Mouse (Mus musculus): ENCODE measurements around the gene Extl1.

The Extl1 gene

DNA sequence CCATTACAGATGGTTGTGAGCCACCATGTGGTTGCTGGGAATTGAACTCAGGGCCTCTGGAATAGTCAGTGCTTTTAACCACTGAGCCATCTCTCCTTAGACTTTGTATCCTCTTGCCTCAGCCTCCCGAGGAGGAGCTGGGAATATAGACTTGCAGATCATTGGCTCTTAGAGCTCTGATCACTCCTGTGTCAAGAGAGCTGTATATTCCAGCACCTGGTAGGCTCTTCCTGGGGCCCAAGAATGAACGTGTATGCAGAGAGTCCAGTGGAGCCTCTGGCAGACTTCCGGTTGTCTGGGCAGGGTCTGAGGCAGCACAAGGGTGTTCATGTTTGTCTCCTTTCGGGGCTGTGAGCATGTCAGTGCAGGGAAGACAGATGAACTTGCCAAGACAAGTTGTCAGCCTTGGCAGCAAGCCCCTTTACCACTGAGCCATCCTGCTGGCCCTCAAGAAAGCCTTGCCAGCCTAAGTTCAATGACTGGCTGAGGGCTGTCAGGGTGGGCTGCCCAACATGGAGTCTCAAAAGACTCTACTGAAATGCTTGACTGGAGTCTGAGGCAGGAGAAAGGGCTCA is 69.5 kb downstream of the Extl1 start:
- DNase-seq (ENCODE audit: low read depth): no peak

- DNase-seq (ENCODE audit: low read depth): peak; percentile 21
Observed at GRCm38 (mm10) chr4:134312901-134313300, 70.7 kb downstream of the Extl1 start.

DNA sequence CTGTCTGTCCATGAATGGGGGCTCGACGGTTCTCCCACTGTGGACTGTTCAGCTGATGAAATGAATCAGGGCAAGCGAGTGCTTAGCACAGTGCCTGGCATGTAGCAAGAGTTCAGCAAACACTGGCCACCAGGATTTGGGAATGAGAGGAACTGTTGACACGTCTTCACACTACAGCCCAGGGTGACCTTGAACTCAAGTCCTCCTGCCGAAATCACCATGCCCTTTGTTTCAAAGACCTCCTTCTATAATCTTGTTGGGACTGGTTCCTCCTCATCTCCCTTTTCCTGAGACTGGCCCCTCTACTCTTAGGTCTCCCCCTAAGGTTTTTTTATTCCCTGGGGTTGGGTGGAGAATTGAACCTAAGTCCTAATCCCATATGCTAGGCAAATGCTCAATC is 71.3 kb downstream of the Extl1 start:
- DNase-seq (ENCODE audit: low read depth): no peak

DNA sequence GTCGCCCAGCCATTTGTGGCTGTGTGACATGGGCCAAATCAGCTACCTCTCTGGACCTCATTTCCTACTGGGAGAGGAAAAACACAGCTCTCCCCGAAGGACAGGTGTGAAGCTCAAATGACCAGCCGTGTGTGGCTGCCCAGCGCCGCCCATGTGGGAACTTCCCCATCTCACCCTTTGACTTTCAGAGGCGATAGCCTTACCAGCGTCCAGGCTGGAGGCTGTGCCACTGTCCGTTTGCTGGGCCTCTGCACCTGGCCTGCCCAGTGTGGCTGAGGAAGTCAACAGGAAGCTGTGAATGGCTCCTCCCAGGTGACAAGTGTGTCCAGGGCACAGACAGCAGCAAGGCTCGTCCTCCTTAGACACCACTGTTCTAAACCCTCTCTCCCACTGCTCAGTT is 71.9 kb downstream of the Extl1 start:
- DNase-seq (ENCODE audit: low read depth): no peak

- DNase-seq (ENCODE audit: low read depth): no peak
Observed at GRCm38 (mm10) chr4:134310656-134311055, 73.0 kb downstream of the Extl1 start.

GRCm38 (mm10) chr4:134310106-134310505 is 73.5 kb downstream of the Extl1 start:
- DNase-seq (ENCODE audit: low read depth): no peak

GRCm38 (mm10) chr4:134307367-134308072 is 76.1 kb downstream of the Extl1 start:
- peak; percentile 30 for DNase-seq (ENCODE audit: low read depth)

GRCm38 (mm10) chr4:134306963-134307362 is 76.7 kb downstream of the Extl1 start:
- DNase-seq (ENCODE audit: low read depth): no peak
